Mouse (Mus musculus) intestine, embryonic 14.5 days (tissue): ENCODE measurements around the gene Cpe. TPM values are rescaled to one million over a fixed set of nuclear protein-coding genes. Genes with fewer than 3 reads are reported as not detected.

ENCODE experiments used
- ATAC-seq: fragments of 200-750 bp; cut with Nextera tagmentation; replicated peaks from 2 replicates; pipeline ENCODE4 v1.8.0; 2017; ENCODE audit warnings: low read depth, moderate number of reproducible peaks, moderate TSS enrichment, moderate library complexity; ENCODE audit not compliant: low FRiP score, low TSS enrichment
- DNase-seq: peaks from one replicate; pipeline ENCODE4 v3.0.0-alpha.2; 2018; ENCODE audit warnings: low spot score
- H3K27ac ChIP-seq: fragments of 300-500 bp; sonication (generic); 2 replicates; pipeline ENCODE4 v1.5.1; 2014; ENCODE audit warnings: low read depth, mild to moderate bottlenecking, control low read depth
- H3K27me3 ChIP-seq: fragments of 300-500 bp; sonication (generic); replicated peaks from 2 replicates; pipeline ENCODE4 v1.6.1; 2014; ENCODE audit warnings: low read length, control low read depth; ENCODE audit not compliant: control insufficient read depth, insufficient read depth
- H3K36me3 ChIP-seq: fragments of 300-500 bp; sonication (generic); 2 replicates; pipeline ENCODE4 v1.6.1; 2014; ENCODE audit warnings: low read length, control low read depth; ENCODE audit not compliant: control insufficient read depth, insufficient read depth
- H3K4me1 ChIP-seq: fragments of 300-500 bp; sonication (generic); replicated peaks from 2 replicates; pipeline ENCODE4 v1.6.1; 2014; ENCODE audit warnings: low read length, control low read depth, mixed read lengths; ENCODE audit not compliant: control insufficient read depth, insufficient read depth
- H3K4me2 ChIP-seq: fragments of 300-500 bp; sonication (generic); 2 replicates; pipeline ENCODE4 v1.6.1; 2014; ENCODE audit warnings: low read length
- H3K4me3 ChIP-seq: fragments of 300-500 bp; sonication (generic); 2 replicates; pipeline ENCODE4 v1.5.1; 2014; ENCODE audit warnings: low read depth, low read length, control low read depth, mixed read lengths
- H3K9ac ChIP-seq: fragments of 300-500 bp; sonication (generic); 2 replicates; pipeline ENCODE4 v1.6.1; 2014; ENCODE audit warnings: mild to moderate bottlenecking, low read length
- H3K9me3 ChIP-seq: fragments of 300-500 bp; sonication (generic); 2 replicates; pipeline ENCODE4 v1.6.1; 2016; ENCODE audit warnings: low read length, control low read depth; ENCODE audit not compliant: control insufficient read depth
- WGBS: fragments of 180-500 bp; shearing (Covaris S2); extraction: QIAGEN DNeasy Blood & Tissue Kit; methylation state at CpG from one replicate; pipeline ENCODE4 v1.1.7; 2014; 5-methylcytosine and 5-hydroxymethylcytosine counted together
- polyA plus RNA-seq: library from polyadenylated mRNA; unstranded; fragments of >200 nt; fragmentation: Nextera tagmentation; extraction: Ambion mirVana; gene quantifications from 2 replicates; pipeline ENCODE4 v1.2.1, GENCODE M21; 2014

Gene Cpe
- polyA plus RNA-seq: 204 and 211 TPM in 2 replicates

- H3K4me3 ChIP-seq: peak within 1 kb of the TSS; percentile 41
- no peaks in the 10 kb centered on the region; the same call in 1 of the 2 replicates for H3K4me1 ChIP-seq
- H3K27ac ChIP-seq: peak within 1 kb of the TSS; percentile 72
- peak within 1 kb of the TSS; percentile 79 for H3K9ac ChIP-seq
- ATAC-seq (peak; percentile 97), DNase-seq (peak; percentile 86)
- no peaks in the 10 kb centered on the region for H3K27me3 ChIP-seq
- peak within 1 kb of the TSS; percentile 50 for H3K4me2 ChIP-seq
- no peaks in the 10 kb centered on the region for H3K9me3 ChIP-seq
- WGBS: under 1% methylated on average over 53 of the region's 54 CpGs
- no peaks in the 10 kb centered on the region for H3K36me3 ChIP-seq
Measured at GRCm38 (mm10) chr8:64692651-64693201, at the start of gene Cpe. Gene Cpe, minus strand, starts transcription at chr8:64693054.

- Histone ChIP-seq H3K27ac (no peak overlapping the region), H3K4me2 (no peak overlapping the region), H3K4me1 (no peaks in the 10 kb centered on the region), H3K4me3 (no peak overlapping the region), H3K27me3 (no peaks in the 10 kb centered on the region), H3K9me3 (no peaks in the 10 kb centered on the region), H3K36me3 (no peaks in the 10 kb centered on the region), H3K9ac (no peak overlapping the region)
- no peak for DNase-seq
- 89% methylated on average over 13 of the region's 13 CpGs for WGBS
- no peak for ATAC-seq
Measured at GRCm38 (mm10) chr8:64740547-64741211, 47.8 kb upstream of the Cpe start.

GRCm38 (mm10) chr8:64738916-64739315, 46.1 kb upstream of the Cpe start:
- WGBS: 83% methylated on average over 1 of the region's 1 CpGs
- H3K27ac ChIP-seq: no peak overlapping the region
- no peaks in the 10 kb centered on the region for H3K27me3 ChIP-seq
- no peaks in the 10 kb centered on the region for H3K4me1 ChIP-seq
- H3K9me3 ChIP-seq: no peaks in the 10 kb centered on the region
- H3K9ac ChIP-seq: no peak overlapping the region
- H3K4me3 ChIP-seq: no peak overlapping the region
- DNase-seq (no peak), ATAC-seq (no peak)
- H3K36me3 ChIP-seq: no peaks in the 10 kb centered on the region
- no peak overlapping the region for H3K4me2 ChIP-seq

GRCm38 (mm10) chr8:64736767-64737323, 44.0 kb upstream of the Cpe start:
- ATAC-seq (no peak), DNase-seq (no peak)
- H3K36me3 ChIP-seq: no peaks in the 10 kb centered on the region
- no peak overlapping the region for H3K4me3 ChIP-seq
- H3K4me1 ChIP-seq: peaks cover 6% of the 10 kb centered on the region; the same call in 1 of the 2 replicates
- WGBS: 87% methylated on average over 3 of the region's 3 CpGs
- H3K9ac ChIP-seq: no peak overlapping the region
- H3K4me2 ChIP-seq: no peak overlapping the region
- no peaks in the 10 kb centered on the region for H3K27me3 ChIP-seq
- no peaks in the 10 kb centered on the region for H3K9me3 ChIP-seq
- H3K27ac ChIP-seq: no peak overlapping the region

- no peak overlapping the region for H3K4me2 ChIP-seq
- H3K9me3 ChIP-seq: no peaks in the 10 kb centered on the region
- H3K36me3 ChIP-seq: peaks cover 7% of the 10 kb centered on the region
- no peak overlapping the region for H3K9ac ChIP-seq
- peaks cover 8% of the 10 kb centered on the region; the same call in 1 of the 2 replicates for H3K4me1 ChIP-seq
- no peaks in the 10 kb centered on the region for H3K27me3 ChIP-seq
- H3K4me3 ChIP-seq: no peak overlapping the region
- no peak overlapping the region for H3K27ac ChIP-seq
- ATAC-seq: no peak
- no peak for DNase-seq
- WGBS: 85% methylated on average over 8 of the region's 8 CpGs
Measured at GRCm38 (mm10) chr8:64735161-64735560, 42.3 kb upstream of the Cpe start.

- peak; percentile 89 for DNase-seq
- ATAC-seq: peak; percentile 100
Measured at GRCm38 (mm10) chr8:64733271-64733943, 40.6 kb upstream of the Cpe start, which contains the start of gene Msmo1. Gene Msmo1, minus strand, starts transcription at chr8:64733792.

GRCm38 (mm10) chr8:64732596-64732995, 39.7 kb upstream of the Cpe start:
- WGBS: 8% methylated on average over 9 of the region's 9 CpGs
- no peak for DNase-seq

More at GRCm38 (mm10) chr8:64733271-64733943, 40.6 kb upstream of the Cpe start, which contains the start of gene Msmo1:
- H3K9ac ChIP-seq: peak within 1 kb of the TSS; percentile 52
- no peaks in the 10 kb centered on the region for H3K27me3 ChIP-seq
- H3K4me3 ChIP-seq: peak within 1 kb of the TSS; percentile 84
- no peaks in the 10 kb centered on the region for H3K9me3 ChIP-seq
- H3K36me3 ChIP-seq: peaks cover 22% of the 10 kb centered on the region
- peak within 1 kb of the TSS; percentile 62 for H3K4me2 ChIP-seq
- peaks cover 8% of the 10 kb centered on the region; the same call in 1 of the 2 replicates for H3K4me1 ChIP-seq
- H3K27ac ChIP-seq: peak within 1 kb of the TSS; percentile 43; the same call in 1 of the 2 replicates
- WGBS: under 1% methylated on average over 60 of the region's 60 CpGs

GRCm38 (mm10) chr8:64728156-64728555, 35.3 kb upstream of the Cpe start:
- Histone ChIP-seq H3K36me3 (peaks cover 69% of the 10 kb centered on the region), H3K27ac (no peak overlapping the region), H3K27me3 (no peaks in the 10 kb centered on the region), H3K4me3 (no peak overlapping the region), H3K9ac (no peak overlapping the region), H3K9me3 (no peaks in the 10 kb centered on the region), H3K4me1 (peaks cover 8% of the 10 kb centered on the region; the same call in 1 of the 2 replicates), H3K4me2 (no peak overlapping the region)
- WGBS: 88% methylated on average over 7 of the region's 7 CpGs
- ATAC-seq (no peak), DNase-seq (no peak)

More at GRCm38 (mm10) chr8:64732596-64732995, 39.7 kb upstream of the Cpe start:
- H3K27me3 ChIP-seq: no peaks in the 10 kb centered on the region
- H3K4me3 ChIP-seq: peak overlapping the region; percentile 84
- ATAC-seq: no peak
- H3K9me3 ChIP-seq: no peaks in the 10 kb centered on the region
- peak overlapping the region; percentile 52 for H3K9ac ChIP-seq
- peaks cover 30% of the 10 kb centered on the region for H3K36me3 ChIP-seq
- peak overlapping the region; percentile 43; the same call in 1 of the 2 replicates for H3K27ac ChIP-seq
- H3K4me1 ChIP-seq: peaks cover 8% of the 10 kb centered on the region; the same call in 1 of the 2 replicates
- H3K4me2 ChIP-seq: peak overlapping the region; percentile 62
